Mouse (Mus musculus): ENCODE measurements around the gene Cct3.
"Not testable (repeated sequence)": the region's sequence is repeated elsewhere in the genome, so short reads cannot be mapped to it uniquely, and the experiment has no call there.

The Cct3 gene

DNA sequence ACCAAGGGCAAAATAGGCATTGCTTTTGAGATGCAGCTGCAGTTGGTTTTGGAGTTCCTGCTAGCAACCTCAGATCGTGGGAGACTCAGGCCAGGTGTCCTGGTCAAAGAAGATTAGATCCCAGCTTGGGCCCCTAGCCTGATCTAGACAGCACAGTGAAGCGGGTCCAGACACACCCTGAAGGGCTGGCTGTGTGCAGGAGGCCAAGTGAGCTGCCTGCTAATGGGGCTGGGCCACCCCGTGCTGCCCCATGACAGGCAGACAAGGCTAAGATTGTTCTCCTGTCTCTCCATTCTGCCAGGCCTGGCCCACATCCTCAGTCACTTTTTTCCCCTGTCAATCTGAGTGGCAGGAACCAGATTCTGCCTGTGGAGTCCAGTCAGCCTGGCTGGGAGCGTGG lies 66.8 kb downstream of the Cct3 start:
- TF ChIP-seq POU5F1 (IDR thresholded peaks at IDR 0.05; ENCODE audit: borderline replicate concordance, low read length) (no peak), CTCF (conservative IDR thresholded peaks at IDR 0.05; ENCODE audit: low read length) (no peak), NANOG (IDR thresholded peaks at IDR 0.05; ENCODE audit: borderline replicate concordance, low read length) (no peak)
- peaks cover 50% of the 10 kb centered on the region for H3K36me3 ChIP-seq (ENCODE audit: insufficient read depth, low read length)
- peaks cover 2% of the 10 kb centered on the region for H3K9me3 ChIP-seq (ENCODE audit: low read length)
- peak overlapping the region; percentile 63; the same call in 1 of the 2 replicates for H3K4me3 ChIP-seq (replicated peaks; ENCODE audit: low read length)
- H3K27me3 ChIP-seq (ENCODE audit: insufficient read depth, low read length) = peaks cover 19% of the 10 kb centered on the region
- peaks cover 69% of the 10 kb centered on the region for H3K4me1 ChIP-seq (replicated peaks; ENCODE audit: low read depth, low read length)

- Histone ChIP-seq H3K27me3 (ENCODE audit: insufficient read depth, low read length) (peaks cover 19% of the 10 kb centered on the region), H3K4me1 (replicated peaks; ENCODE audit: low read depth, low read length) (peaks cover 63% of the 10 kb centered on the region), H3K36me3 (ENCODE audit: insufficient read depth, low read length) (peaks cover 44% of the 10 kb centered on the region), H3K9me3 (ENCODE audit: low read length) (peaks cover 8% of the 10 kb centered on the region), H3K4me3 (replicated peaks; ENCODE audit: low read length) (peak within 1 kb of the TSS; percentile 71)
- TF ChIP-seq CTCF (conservative IDR thresholded peaks at IDR 0.05; ENCODE audit: low read length) = no peak
- TF ChIP-seq NANOG (IDR thresholded peaks at IDR 0.05; ENCODE audit: borderline replicate concordance, low read length) = no peak
- no peak for TF ChIP-seq POU5F1 (IDR thresholded peaks at IDR 0.05; ENCODE audit: borderline replicate concordance, low read length)
Observed at GRCm38 (mm10) chr3:88364337-88364736, 67.4 kb downstream of the Cct3 start, which contains the start of gene Paqr6. Gene Paqr6, plus strand, starts transcription at chr3:88364584.

- Histone ChIP-seq H3K4me3 (replicated peaks; ENCODE audit: low read length) (peak overlapping the region; percentile 71), H3K9me3 (ENCODE audit: low read length) (peaks cover 23% of the 10 kb centered on the region), H3K4me1 (replicated peaks; ENCODE audit: low read depth, low read length) (peaks cover 48% of the 10 kb centered on the region), H3K36me3 (ENCODE audit: insufficient read depth, low read length) (peaks cover 29% of the 10 kb centered on the region), H3K27me3 (ENCODE audit: insufficient read depth, low read length) (peaks cover 19% of the 10 kb centered on the region)
- TF ChIP-seq CTCF (conservative IDR thresholded peaks at IDR 0.05; ENCODE audit: low read length) (0 out of 2 replicates have a peak, but pooled peaks have one; percentile 2), POU5F1 (IDR thresholded peaks at IDR 0.05; ENCODE audit: borderline replicate concordance, low read length) (no peak), NANOG (IDR thresholded peaks at IDR 0.05; ENCODE audit: borderline replicate concordance, low read length) (no peak)
Observed at GRCm38 (mm10) chr3:88365705-88366361, 68.9 kb downstream of the Cct3 start.

DNA sequence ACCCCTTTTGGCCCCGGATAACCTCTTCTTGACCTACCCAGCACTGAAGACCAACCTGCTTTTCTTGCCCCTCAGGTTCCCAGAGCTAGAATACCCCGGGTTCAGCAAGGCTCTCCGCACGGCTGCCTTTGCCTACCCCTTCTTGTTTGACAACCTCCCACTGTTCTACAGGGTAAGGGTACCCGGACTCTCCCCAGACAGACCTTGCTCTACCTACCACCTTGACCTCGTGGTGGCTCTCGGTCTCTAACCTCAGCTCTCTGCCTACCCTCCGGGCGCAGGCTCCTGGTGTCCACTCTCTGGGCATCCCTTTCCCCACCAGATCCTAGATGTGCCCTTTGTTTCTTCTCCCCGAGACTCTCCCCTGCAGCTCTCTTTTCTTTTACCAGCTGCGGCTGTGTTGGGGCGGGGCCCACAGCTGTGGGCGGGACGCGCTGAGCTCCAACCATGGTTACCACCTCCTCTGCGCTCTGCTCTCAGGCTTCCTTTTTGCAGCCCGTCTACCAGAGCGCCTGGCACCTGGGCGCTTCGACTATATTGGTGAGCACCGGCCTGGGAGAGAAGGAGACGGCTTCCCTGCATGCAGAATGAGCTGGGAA lies 70.0 kb downstream of the Cct3 start:
- not testable (repeated sequence) for H3K4me3 ChIP-seq (replicated peaks; ENCODE audit: low read length)

DNA sequence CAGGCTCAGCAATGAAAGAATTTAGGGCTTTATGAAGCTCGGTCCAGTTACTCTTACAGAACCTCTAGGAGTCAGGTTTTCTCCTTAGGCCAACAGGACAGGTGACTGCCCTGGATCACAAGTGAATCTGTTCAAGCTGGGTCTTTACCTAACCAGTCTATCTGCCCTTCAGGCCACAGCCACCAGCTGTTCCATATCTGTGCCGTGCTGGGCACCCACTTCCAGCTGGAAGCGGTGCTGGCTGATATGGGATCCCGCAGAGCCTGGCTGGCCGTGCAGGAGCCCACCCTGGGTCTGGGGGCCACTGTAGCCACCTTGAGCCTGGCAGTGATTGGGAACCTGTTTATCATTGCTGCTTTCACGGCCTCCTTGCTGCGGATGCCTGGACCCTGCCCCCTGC lies 70.6 kb downstream of the Cct3 start:
- Histone ChIP-seq H3K27me3 (ENCODE audit: insufficient read depth, low read length) (peaks cover 19% of the 10 kb centered on the region), H3K36me3 (ENCODE audit: insufficient read depth, low read length) (peaks cover 12% of the 10 kb centered on the region), H3K4me1 (replicated peaks; ENCODE audit: low read depth, low read length) (peaks cover 36% of the 10 kb centered on the region), H3K9me3 (ENCODE audit: low read length) (peaks cover 37% of the 10 kb centered on the region)
- not testable (repeated sequence) for H3K4me3 ChIP-seq (replicated peaks; ENCODE audit: low read length)

More for the DNA sequence above, 70.0 kb downstream of the Cct3 start:
- Histone ChIP-seq H3K36me3 (ENCODE audit: insufficient read depth, low read length) (peaks cover 18% of the 10 kb centered on the region), H3K4me1 (replicated peaks; ENCODE audit: low read depth, low read length) (peaks cover 38% of the 10 kb centered on the region), H3K27me3 (ENCODE audit: insufficient read depth, low read length) (peaks cover 19% of the 10 kb centered on the region), H3K9me3 (ENCODE audit: low read length) (peaks cover 34% of the 10 kb centered on the region)

DNA sequence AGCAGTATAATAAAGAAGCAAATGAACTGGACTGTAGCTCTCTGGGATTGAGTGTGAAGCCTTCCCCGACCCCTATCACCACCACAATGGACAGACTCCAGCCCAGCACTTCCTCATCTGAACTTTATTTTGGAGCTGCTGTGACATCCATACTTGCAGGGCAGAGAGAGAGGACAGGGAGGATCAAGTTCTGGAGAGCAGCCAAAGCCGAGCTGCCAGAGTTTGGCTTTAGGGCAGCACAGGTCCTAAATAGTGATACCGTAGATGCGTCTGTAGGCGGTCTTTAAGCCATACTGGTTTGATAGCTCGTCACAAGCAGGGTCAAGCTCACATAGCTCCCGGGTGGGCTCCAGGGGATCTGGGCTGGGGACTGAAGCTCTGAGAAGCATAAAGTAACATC lies 71.6 kb downstream of the Cct3 start:
- H3K4me3 ChIP-seq (replicated peaks; ENCODE audit: low read length); H3K36me3 ChIP-seq (ENCODE audit: insufficient read depth, low read length): not testable (repeated sequence)
- H3K9me3 ChIP-seq (ENCODE audit: low read length) = peaks cover 37% of the 10 kb centered on the region
- peaks cover 19% of the 10 kb centered on the region for H3K27me3 ChIP-seq (ENCODE audit: insufficient read depth, low read length)
- peaks cover 29% of the 10 kb centered on the region for H3K4me1 ChIP-seq (replicated peaks; ENCODE audit: low read depth, low read length)

Data from E14TG2a.4 (cell line).